Mouse (Mus musculus): ENCODE measurements around the gene 1110008P14Rik.

DNA sequence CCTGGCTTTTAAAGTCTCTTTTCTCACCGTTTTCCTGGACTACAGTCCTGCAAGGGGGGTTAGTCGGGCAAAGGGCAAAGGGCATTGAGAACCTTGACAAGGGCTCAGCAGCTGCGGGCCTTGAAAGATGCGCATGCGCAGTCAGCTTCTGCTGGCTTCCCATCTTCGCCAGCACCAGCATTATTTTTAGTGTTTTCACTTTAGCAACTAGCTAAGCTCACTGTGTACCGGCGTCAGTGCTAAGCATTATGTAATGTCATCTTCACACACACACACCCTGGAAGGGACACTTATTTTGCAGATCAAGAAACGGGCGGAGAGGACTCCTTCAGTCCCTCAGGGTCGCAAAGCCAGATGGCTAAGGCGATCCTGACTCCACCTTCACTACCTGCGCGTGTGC lies 21.0 kb downstream of the 1110008P14Rik start:
- TF ChIP-seq CTCF (IDR thresholded peaks at IDR 0.05; ENCODE audit: control insufficient read depth, insufficient read depth, insufficient read length) (no peak), MYOG (IDR thresholded peaks at IDR 0.05; ENCODE audit: control insufficient read depth, extremely low read depth, insufficient read length) (no peak), MAX (IDR thresholded peaks at IDR 0.05) (no peak), USF1 (IDR thresholded peaks at IDR 0.05; ENCODE audit: low read depth) (no peak), MYOD1 (IDR thresholded peaks at IDR 0.05; ENCODE audit: control insufficient read depth, insufficient read length, low read depth) (no peak), FOSL1 (IDR thresholded peaks at IDR 0.05; ENCODE audit: insufficient read depth, low read length, poor library complexity, severe bottlenecking) (no peak), CEBPB (IDR thresholded peaks at IDR 0.05; ENCODE audit: low read depth) (no peak)
